Comparison of ENCODE assay signal across 8 mouse cellular contexts in the genomic region with DNA sequence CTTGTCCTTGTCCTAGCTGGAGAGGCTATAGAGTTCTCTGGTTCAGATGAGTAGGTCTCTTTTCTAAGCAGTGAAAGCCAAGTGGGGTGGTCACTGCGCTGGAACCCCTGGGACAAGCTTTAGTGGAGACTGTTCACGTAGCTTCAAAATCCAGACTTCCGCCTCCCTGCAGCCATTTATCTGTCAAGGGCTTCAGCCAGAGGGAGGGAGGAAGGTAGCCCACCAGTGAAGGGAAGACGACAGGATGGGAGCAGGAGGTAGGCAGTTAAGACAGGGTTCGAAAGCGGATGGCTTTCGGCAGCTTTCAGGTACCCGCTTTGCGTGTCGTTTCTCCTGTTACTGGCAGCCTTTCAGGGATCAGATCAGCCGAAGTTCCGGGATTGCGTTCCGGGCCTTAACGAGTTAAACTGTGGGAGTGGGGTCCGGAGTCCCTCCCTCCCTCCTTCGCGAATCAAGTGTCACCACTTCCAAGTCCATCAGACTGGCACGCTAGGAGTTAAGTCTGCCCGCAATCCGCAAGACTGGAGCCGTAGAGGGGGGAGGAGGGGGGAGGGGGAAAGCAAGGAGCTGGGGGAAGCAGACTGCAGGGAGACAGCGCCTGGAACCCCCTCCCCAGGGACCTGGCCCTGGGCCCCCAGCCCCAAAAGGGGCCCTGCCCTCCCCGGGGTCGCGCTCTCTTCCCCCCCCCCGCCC. TPM values are rescaled to one million over a fixed set of nuclear protein-coding genes. Genes with fewer than 3 reads are reported as not detected.
DNase-seq lines count a peak whose midpoint lies in the region; ATAC-seq and TF ChIP-seq lines count a peak whose summit lies in the region.

No protein-coding gene starts in this region.

- no peaks in the 10 kb centered on the region for H3K36me3 ChIP-seq in E14TG2a.4 (ENCODE audit: insufficient read depth, low read length)
- H3K36me3 ChIP-seq in hindbrain, embryonic 15.5 days = no peaks in the 10 kb centered on the region
- no peaks in the 10 kb centered on the region for H3K36me3 ChIP-seq in midbrain, embryonic 11.5 days (ENCODE audit: control insufficient read depth, insufficient read depth, low read length)
- H3K36me3 ChIP-seq in stomach, embryonic 16.5 days (ENCODE audit: control insufficient read depth, insufficient read depth, low read length) = no peaks in the 10 kb centered on the region

- WGBS in hindbrain, embryonic 15.5 days = under 1% methylated on average over 25 of the region's 27 CpGs
- 0% methylated on average over 23 of the region's 27 CpGs for WGBS in midbrain, embryonic 11.5 days
- 1% methylated on average over 26 of the region's 27 CpGs for WGBS in stomach, embryonic 16.5 days

- peaks cover 26% of the 10 kb centered on the region for H3K27me3 ChIP-seq in E14TG2a.4 (ENCODE audit: insufficient read depth, low read length)
- no peaks in the 10 kb centered on the region for H3K27me3 ChIP-seq in hindbrain, embryonic 15.5 days
- H3K27me3 ChIP-seq in midbrain, embryonic 11.5 days (ENCODE audit: control insufficient read depth, insufficient read depth, low read length) = no peaks in the 10 kb centered on the region
- H3K27me3 ChIP-seq in stomach, embryonic 16.5 days (ENCODE audit: control insufficient read depth, insufficient read depth, low read length) = no peaks in the 10 kb centered on the region

- intact Hi-C loops in left cerebral cortex, postnatal 4 days (cut with DNase I) = no loop called here

- H3K9ac ChIP-seq in hindbrain, embryonic 15.5 days = peak overlapping the region; percentile 74
- H3K9ac ChIP-seq in midbrain, embryonic 11.5 days (ENCODE audit: low read length) = peak overlapping the region; percentile 80
- H3K9ac ChIP-seq in stomach, embryonic 16.5 days (ENCODE audit: low read length) = peak overlapping the region; percentile 93

- H3K27ac ChIP-seq in embryonic fibroblast, embryonic 13.5 days (ENCODE audit: insufficient read depth, low read length) = peak overlapping the region; percentile 57
- H3K27ac ChIP-seq in hindbrain, embryonic 15.5 days (replicated peaks) = peak overlapping the region; percentile 98
- H3K27ac ChIP-seq in midbrain, embryonic 11.5 days (ENCODE audit: low read depth, low read length) = peak overlapping the region; percentile 95
- H3K27ac ChIP-seq in stomach, embryonic 16.5 days (ENCODE audit: low read length) = peak overlapping the region; percentile 100

- peaks cover 28% of the 10 kb centered on the region for H3K4me1 ChIP-seq in E14TG2a.4 (replicated peaks; ENCODE audit: low read depth, low read length)
- peaks cover 4% of the 10 kb centered on the region; the same call in 1 of the 2 replicates for H3K4me1 ChIP-seq in embryonic fibroblast, embryonic 13.5 days (ENCODE audit: control insufficient read depth, insufficient read depth, low read length)
- H3K4me1 ChIP-seq in hindbrain, embryonic 15.5 days (replicated peaks) = peaks cover 32% of the 10 kb centered on the region
- H3K4me1 ChIP-seq in midbrain, embryonic 11.5 days (ENCODE audit: control insufficient read depth, insufficient read depth, low read length) = peaks cover 14% of the 10 kb centered on the region
- H3K4me1 ChIP-seq in stomach, embryonic 16.5 days (ENCODE audit: control insufficient read depth, insufficient read depth, low read length) = peaks cover 19% of the 10 kb centered on the region

- H3K4me3 ChIP-seq in E14TG2a.4 (replicated peaks; ENCODE audit: low read length) = peak overlapping the region; percentile 87
- peak overlapping the region; percentile 67 for H3K4me3 ChIP-seq in embryonic fibroblast, embryonic 13.5 days (ENCODE audit: insufficient read depth, low read length)
- H3K4me3 ChIP-seq in hindbrain, embryonic 15.5 days = peak overlapping the region; percentile 70
- peak overlapping the region; percentile 64 for H3K4me3 ChIP-seq in midbrain, embryonic 11.5 days (ENCODE audit: low read depth, low read length)
- peak overlapping the region; percentile 93 for H3K4me3 ChIP-seq in stomach, embryonic 16.5 days (replicated peaks; ENCODE audit: low read length)

- peak; percentile 43 to 67 for DNase-seq in adrenal gland, postnatal 36 days
- peak; percentile 86 for DNase-seq in left cerebral cortex, postnatal 4 days
- peak; percentile 98 for DNase-seq in midbrain, embryonic 11.5 days (ENCODE audit: low spot score, missing footprints)

- TF ChIP-seq POLR2A in embryonic fibroblast, embryonic 13.5 days (IDR thresholded peaks at IDR 0.05; ENCODE audit: low read depth, low read length) = peak; percentile 5; the same call in 1 of the 2 replicates

- ATAC-seq in hindbrain, embryonic 15.5 days (ENCODE audit: low FRiP score, low read depth) = peak; percentile 53
- peak; percentile 67 for ATAC-seq in midbrain, embryonic 11.5 days (ENCODE audit: low FRiP score)
- ATAC-seq in stomach, embryonic 16.5 days (ENCODE audit: insufficient read depth, low FRiP score) = peak; percentile 65; the same call in 1 of the 2 replicates
- ATAC-seq in megakaryocyte progenitor cell, adult 5-6 weeks (replicated peaks; ENCODE audit: poor library complexity) = no peak

- no peak for TF ChIP-seq CTCF in E14TG2a.4 (conservative IDR thresholded peaks at IDR 0.05; ENCODE audit: low read length)
- no peak for TF ChIP-seq CTCF in embryonic fibroblast, embryonic 13.5 days (IDR thresholded peaks at IDR 0.05; ENCODE audit: borderline replicate concordance, insufficient read depth, low read length)

- peak overlapping the region; percentile 91 for H3K4me2 ChIP-seq in hindbrain, embryonic 15.5 days
- peak overlapping the region; percentile 95 for H3K4me2 ChIP-seq in midbrain, embryonic 11.5 days
- H3K4me2 ChIP-seq in stomach, embryonic 16.5 days (ENCODE audit: low read depth, low read length) = peak overlapping the region; percentile 88

- no peaks in the 10 kb centered on the region for H3K9me3 ChIP-seq in E14TG2a.4 (ENCODE audit: low read length)
- no peaks in the 10 kb centered on the region for H3K9me3 ChIP-seq in hindbrain, embryonic 15.5 days
- H3K9me3 ChIP-seq in midbrain, embryonic 11.5 days (ENCODE audit: control insufficient read depth, low read length) = no peaks in the 10 kb centered on the region
- no peaks in the 10 kb centered on the region for H3K9me3 ChIP-seq in stomach, embryonic 16.5 days (replicated peaks; ENCODE audit: control insufficient read depth, low read length)

RNA-seq across cellular contexts. Expression of a gene that starts 4.2 kb away (rescaled TPM):
- 10 to 100 TPM; 47.6 to 51.8 TPM for total RNA-seq in adrenal gland, postnatal 36 days (2021)
- 56.0 and 61.6 TPM in 2 replicates for polyA plus RNA-seq in embryonic fibroblast, embryonic 13.5 days (2011; ENCODE audit: insufficient read length, low read depth, missing spikeins)
- 10.7 and 11.9 TPM in 2 replicates for polyA plus RNA-seq in hindbrain, embryonic 15.5 days (2015; fragmentation: Nextera tagmentation; extraction: Ambion mirVana)
- total RNA-seq in left cerebral cortex, postnatal 4 days (2021) = 100 to 1,000 TPM; 109 to 113 TPM
- 5.6 and 6.4 TPM in 2 replicates for polyA plus RNA-seq in midbrain, embryonic 11.5 days (2014; fragmentation: Nextera tagmentation; extraction: Ambion mirVana)
- 9.0 and 10.6 TPM in 2 replicates for polyA plus RNA-seq in stomach, embryonic 16.5 days (2015; fragmentation: Nextera tagmentation; extraction: Ambion mirVana)
- 4.3 and 4.5 TPM in 2 replicates for total RNA-seq in megakaryocyte progenitor cell, adult 5-6 weeks (2015)
- 1.6 and 1.8 TPM in 2 replicates for total RNA-seq in megakaryocyte progenitor cell, adult 5-6 weeks (2017)

RNA-seq across cellular contexts. Expression of a gene that starts 23.6 kb away (rescaled TPM):
- total RNA-seq in adrenal gland, postnatal 36 days (2021) = not detected
- not detected in 2 replicates for polyA plus RNA-seq in embryonic fibroblast, embryonic 13.5 days (2011; ENCODE audit: insufficient read length, low read depth, missing spikeins)
- polyA plus RNA-seq in hindbrain, embryonic 15.5 days (2015; fragmentation: Nextera tagmentation; extraction: Ambion mirVana) = not detected in 2 replicates
- not detected for total RNA-seq in left cerebral cortex, postnatal 4 days (2021)
- not detected in 2 replicates for polyA plus RNA-seq in midbrain, embryonic 11.5 days (2014; fragmentation: Nextera tagmentation; extraction: Ambion mirVana)
- 31.1 and 39.0 TPM in 2 replicates for polyA plus RNA-seq in stomach, embryonic 16.5 days (2015; fragmentation: Nextera tagmentation; extraction: Ambion mirVana)
- total RNA-seq in megakaryocyte progenitor cell, adult 5-6 weeks (2015) = not detected in 2 replicates
- not detected in 2 replicates for total RNA-seq in megakaryocyte progenitor cell, adult 5-6 weeks (2017)

RNA-seq across cellular contexts. Expression of a gene that starts 37.4 kb away (rescaled TPM):
- total RNA-seq in adrenal gland, postnatal 36 days (2021) = not detected
- not detected in 2 replicates for polyA plus RNA-seq in embryonic fibroblast, embryonic 13.5 days (2011; ENCODE audit: insufficient read length, low read depth, missing spikeins)
- polyA plus RNA-seq in hindbrain, embryonic 15.5 days (2015; fragmentation: Nextera tagmentation; extraction: Ambion mirVana) = not detected in 2 replicates
- total RNA-seq in left cerebral cortex, postnatal 4 days (2021) = not detected
- polyA plus RNA-seq in midbrain, embryonic 11.5 days (2014; fragmentation: Nextera tagmentation; extraction: Ambion mirVana) = not detected in 2 replicates
- not detected in 2 replicates for polyA plus RNA-seq in stomach, embryonic 16.5 days (2015; fragmentation: Nextera tagmentation; extraction: Ambion mirVana)
- not detected in 2 replicates for total RNA-seq in megakaryocyte progenitor cell, adult 5-6 weeks (2015)
- not detected in 2 replicates for total RNA-seq in megakaryocyte progenitor cell, adult 5-6 weeks (2017)

Comparison
In these comparisons a context has a peak if more than half of its experiments do, and no peak if none do; other contexts are left out.
1. RNA of a gene that starts 23.6 kb away (polyA plus RNA-seq): 31.1 to 39.0 TPM in stomach, embryonic 16.5 days; not detected in hindbrain, embryonic 15.5 days, not detected in midbrain, embryonic 11.5 days and not detected in embryonic fibroblast, embryonic 13.5 days; every median in the first group is over 10 times any median in the second.
2. Peak in every context shown above with its lines, with median percentiles within 50 percentile points of each other: H3K4me3 ChIP-seq, DNase-seq, H3K27ac ChIP-seq, H3K4me2 ChIP-seq and H3K9ac ChIP-seq.